Mouse (Mus musculus) T-cell, adult 66 days (primary cell): ENCODE results near the gene Rangrf. TPM values are rescaled to one million over a fixed set of nuclear protein-coding genes. Genes with fewer than 3 reads are reported as not detected.

ENCODE experiments used
- total RNA-seq, 2 experiments: library from RNA; stranded (reverse); gene quantifications; 3 replicates in 1 of 2; 4 replicates in 1 of 2; pipeline ENCODE4 v1.2.4; 2023

The Rangrf gene
- total RNA-seq = 10 to 100 TPM; 12.2 to 17.5 TPM

GRCm38 (mm10) chr11:68975085-68975484 lies at the start of gene Rangrf:
Gene Rangrf, minus strand, starts transcription at chr11:68975185.

GRCm38 (mm10) chr11:69015644-69016441 lies 40.9 kb upstream of the Rangrf start, which contains the start of gene Ctc1:
Gene Ctc1, plus strand, starts transcription at chr11:69015911.

GRCm38 (mm10) chr11:69008182-69009121 lies 33.5 kb upstream of the Rangrf start, which contains the start of gene Pfas:
Gene Pfas, minus strand, starts transcription at chr11:69008460.

DNA sequence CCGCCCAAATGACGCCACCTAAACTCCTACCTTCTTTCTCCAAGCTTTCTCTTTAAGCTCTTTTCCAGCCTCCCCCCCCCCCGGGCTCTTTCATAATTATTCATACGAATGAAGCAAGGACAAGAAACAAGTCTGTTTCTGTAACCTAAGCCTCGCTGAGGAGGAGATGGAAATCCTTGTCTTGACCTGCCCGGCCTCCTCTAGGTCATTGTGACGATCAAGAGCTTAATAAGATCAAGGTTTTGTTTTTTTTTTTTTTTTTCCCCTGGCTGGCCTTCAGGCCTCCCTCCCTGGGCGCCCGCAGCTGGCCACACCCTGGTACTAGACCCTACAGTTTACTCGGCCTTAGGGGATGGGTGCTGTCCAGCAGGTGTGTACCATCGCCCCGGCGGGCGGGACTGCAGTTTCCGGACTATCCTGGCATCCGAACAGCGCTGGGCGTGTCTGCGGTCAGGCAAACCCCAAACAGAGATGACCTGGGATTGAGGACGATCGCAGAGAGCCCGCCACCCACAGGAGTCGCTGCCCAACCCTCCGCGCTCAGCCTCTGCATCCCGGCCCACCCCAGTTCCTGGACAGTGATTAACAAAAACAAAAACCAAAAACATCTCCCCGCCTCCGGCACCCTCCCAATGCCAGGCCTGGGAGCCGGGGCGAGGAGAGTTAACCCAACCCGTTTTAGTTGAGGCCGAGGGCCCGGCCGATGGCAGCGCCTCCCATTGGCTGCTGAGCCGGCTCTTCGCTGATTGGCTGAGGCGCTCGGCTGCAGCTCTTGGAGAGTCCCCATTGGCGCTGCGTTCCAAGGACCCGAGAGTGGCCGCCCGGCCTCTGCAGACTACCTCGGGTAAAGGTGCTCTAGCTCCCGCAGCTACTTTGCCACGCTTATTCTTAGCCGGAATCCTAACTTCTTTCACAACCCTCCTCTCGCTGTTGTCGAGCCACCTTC lies 7.4 kb downstream of the Rangrf start, which contains the start of gene Slc25a35:
TSS of gene Slc25a35 (plus strand) at position 795 of the 946 bp plus-strand sequence.

DNA sequence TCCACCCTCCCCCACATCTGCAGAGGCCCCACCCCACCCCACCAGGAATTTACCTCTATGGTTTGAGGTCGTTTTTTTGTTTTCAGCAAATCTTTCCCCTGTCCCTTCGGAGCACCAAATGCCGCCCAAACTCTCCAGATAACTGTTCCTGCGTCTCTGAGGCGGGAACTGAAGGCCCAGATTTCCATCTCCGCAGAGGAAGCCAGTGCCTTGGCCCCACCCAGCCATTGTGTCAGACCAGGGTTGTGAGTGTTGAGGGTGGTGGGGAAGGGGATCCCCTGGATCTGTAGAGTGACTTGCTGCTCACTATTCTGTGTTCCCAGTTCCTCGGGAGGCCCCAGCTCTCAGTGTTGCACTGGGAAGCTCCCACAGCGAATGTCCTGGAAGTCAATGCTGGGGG lies 17.7 kb downstream of the Rangrf start, which contains the start of gene Arhgef15:
TSS of gene Arhgef15 (minus strand) at position 173 of the 400 bp plus-strand sequence.

DNA sequence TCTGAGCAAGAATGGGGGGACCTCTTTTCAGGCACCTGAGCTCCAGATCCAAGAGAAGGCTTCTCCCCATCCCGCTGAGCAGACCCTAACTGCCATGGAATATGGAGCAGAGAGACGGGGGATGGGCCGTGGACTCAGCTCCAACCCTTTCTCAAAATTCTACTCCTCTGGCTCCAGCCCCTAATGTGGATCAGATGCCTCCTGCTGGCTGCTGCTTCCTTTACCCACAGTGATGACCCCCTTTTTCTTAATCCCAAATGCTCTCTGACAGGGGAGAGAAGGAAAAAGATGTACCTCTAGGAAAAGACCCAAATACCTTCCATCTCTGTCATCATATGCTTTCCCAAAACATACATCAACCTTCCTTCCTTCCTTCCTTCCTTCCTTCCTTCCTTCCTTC lies 48.0 kb downstream of the Rangrf start, which contains the start of gene Odf4:
TSS of gene Odf4 (minus strand) at position 101 of the 400 bp plus-strand sequence.

Other genes with a start within 250 kb of the Rangrf start
- 10 to 100 TPM; 61.2 to 70.3 TPM for gene Ndel1, start 103.3 kb downstream of the Rangrf start, total RNA-seq
- gene Rnf222, start 86.6 kb downstream of the Rangrf start, total RNA-seq = not detected
- 1,000 to 10,000 TPM; 3,013 to 3,032 TPM for gene Rpl26, start 73.6 kb downstream of the Rangrf start, total RNA-seq
- not detected for gene Odf4, start 48.1 kb downstream of the Rangrf start, total RNA-seq
- gene Arhgef15, start 17.7 kb downstream of the Rangrf start, total RNA-seq = not detected
- 1 to 10 TPM; 3.4 to 5.1 TPM for gene Slc25a35, start 7.1 kb downstream of the Rangrf start, total RNA-seq
- gene Pfas, start 33.3 kb upstream of the Rangrf start, total RNA-seq = 10 to 100 TPM; 22.5 to 32.2 TPM
- gene Ctc1, start 40.7 kb upstream of the Rangrf start, total RNA-seq = 10 to 100 TPM; 22.0 to 24.7 TPM
- gene Aurkb, start 70.5 kb upstream of the Rangrf start, total RNA-seq = 1 to 10 TPM; 1.8 to 6.1 TPM
- gene Borcs6, start 84.5 kb upstream of the Rangrf start, total RNA-seq = 10 to 100 TPM in 1 of 2 experiments, 1 to 10 TPM in 1; 9.0 to 12.8 TPM
- 1 to 10 TPM in 1 of 2 experiments, under 1 TPM in 1; 0.82 to 2.4 TPM for gene Tmem107, start 95.6 kb upstream of the Rangrf start, total RNA-seq
- gene Vamp2, start 113.3 kb upstream of the Rangrf start, total RNA-seq = 100 to 1,000 TPM; 396 to 405 TPM
- gene Per1, start 120.0 kb upstream of the Rangrf start, total RNA-seq = 100 to 1,000 TPM; 279 to 361 TPM
- not detected for gene Hes7, start 145.2 kb upstream of the Rangrf start, total RNA-seq
- not detected for gene 9130213A22Rik, start 147.4 kb upstream of the Rangrf start, total RNA-seq
- gene Aloxe3, start 150.7 kb upstream of the Rangrf start, total RNA-seq = under 1 TPM; 0.30 to 0.55 TPM
- not detected for gene Alox12b, start 181.8 kb upstream of the Rangrf start, total RNA-seq
- gene Alox8, start 222.7 kb upstream of the Rangrf start, total RNA-seq = 1 to 10 TPM; 1.2 to 1.6 TPM